Mouse (Mus musculus): ENCODE results near the gene Mcu. TPM values are rescaled to one million over a fixed set of nuclear protein-coding genes. Genes with fewer than 3 reads are reported as not detected.

Mcu gene
- polyA plus RNA-seq, 1 experiment from 2014 or later, result 14.6 TPM

- Histone ChIP-seq H3K4me3 (no peak overlapping the region), H3K36me3 (peaks cover 9% of the 10 kb centered on the region), H3K4me1 (no peaks in the 10 kb centered on the region), H3K9me3 (replicated peaks) (no peaks in the 10 kb centered on the region), H3K9ac (no peak overlapping the region), H3K27me3 (replicated peaks) (no peaks in the 10 kb centered on the region), H3K27ac (no peak overlapping the region), H3K4me2 (no peak overlapping the region)
- WGBS (ENCODE audit: insufficient replicate concordance), result 57% methylated on average over 4 of the region's 4 CpGs
- no peak for ATAC-seq
These were observed 197.0 kb downstream of the Mcu start for GRCm38 (mm10) chr10:59419516-59419915.

GRCm38 (mm10) chr10:59416623-59417022 lies 199.9 kb downstream of the Mcu start:
- Histone ChIP-seq H3K27ac (no peak overlapping the region), H3K4me3 (no peak overlapping the region), H3K9ac (no peak overlapping the region), H3K4me2 (no peak overlapping the region), H3K27me3 (replicated peaks) (no peaks in the 10 kb centered on the region), H3K9me3 (replicated peaks) (no peaks in the 10 kb centered on the region), H3K4me1 (no peaks in the 10 kb centered on the region), H3K36me3 (no peaks in the 10 kb centered on the region; the same call in 1 of the 2 replicates)
- WGBS (ENCODE audit: insufficient replicate concordance), result 66% methylated on average over 3 of the region's 3 CpGs
- ATAC-seq, result no peak

DNA sequence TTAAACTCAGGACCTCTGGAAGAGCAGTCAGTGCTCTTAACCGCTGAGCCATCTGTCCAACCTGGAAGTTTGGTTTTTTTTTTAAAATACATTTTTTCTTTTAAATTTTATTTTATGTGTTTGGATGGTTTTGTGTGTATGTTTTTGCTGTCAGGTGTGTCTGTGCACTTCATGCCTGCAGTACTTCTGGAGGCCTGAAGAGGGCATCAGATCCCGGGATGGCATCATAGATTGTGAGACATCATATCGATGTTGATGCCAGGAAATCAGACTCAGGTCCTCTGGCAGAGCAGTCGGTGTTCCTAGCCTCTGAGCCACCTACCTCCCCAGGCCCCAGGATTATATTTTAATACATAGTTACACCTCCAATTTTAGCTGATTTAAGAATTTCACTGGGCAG lies 202.8 kb downstream of the Mcu start:
- no peak for ATAC-seq
- H3K27ac ChIP-seq, result no peak overlapping the region
- H3K4me1 ChIP-seq, result no peaks in the 10 kb centered on the region
- no peak overlapping the region for H3K4me2 ChIP-seq
- H3K9ac ChIP-seq, result no peak overlapping the region
- H3K36me3 ChIP-seq, result no peaks in the 10 kb centered on the region
- 77% methylated on average over 4 of the region's 4 CpGs for WGBS (ENCODE audit: insufficient replicate concordance)
- no peak overlapping the region for H3K4me3 ChIP-seq
- H3K27me3 ChIP-seq (replicated peaks), result no peaks in the 10 kb centered on the region
- no peaks in the 10 kb centered on the region for H3K9me3 ChIP-seq (replicated peaks)

- Histone ChIP-seq H3K9me3 (replicated peaks) (no peaks in the 10 kb centered on the region), H3K27ac (no peak overlapping the region), H3K4me3 (no peak overlapping the region), H3K4me2 (no peak overlapping the region), H3K36me3 (no peaks in the 10 kb centered on the region), H3K27me3 (replicated peaks) (no peaks in the 10 kb centered on the region), H3K4me1 (no peaks in the 10 kb centered on the region), H3K9ac (no peak overlapping the region)
- no peak for ATAC-seq
- WGBS (ENCODE audit: insufficient replicate concordance), result 67% methylated on average over 12 of the region's 12 CpGs
These were observed 206.2 kb downstream of the Mcu start for GRCm38 (mm10) chr10:59410264-59410663.

- WGBS (ENCODE audit: insufficient replicate concordance), result 54% methylated on average over 6 of the region's 6 CpGs
- Histone ChIP-seq H3K27ac (no peak overlapping the region), H3K9me3 (replicated peaks) (no peaks in the 10 kb centered on the region), H3K4me1 (no peaks in the 10 kb centered on the region), H3K4me3 (no peak overlapping the region), H3K36me3 (no peaks in the 10 kb centered on the region), H3K27me3 (replicated peaks) (no peaks in the 10 kb centered on the region), H3K4me2 (no peak overlapping the region), H3K9ac (no peak overlapping the region)
- ATAC-seq, result no peak
These were observed 208.0 kb downstream of the Mcu start for GRCm38 (mm10) chr10:59408499-59408898.

GRCm38 (mm10) chr10:59403793-59404149 lies 212.7 kb downstream of the Mcu start:
- Histone ChIP-seq H3K9ac (peak overlapping the region; percentile 39; the same call in 1 of the 2 replicates), H3K36me3 (no peaks in the 10 kb centered on the region), H3K27ac (peak overlapping the region; percentile 71), H3K4me2 (peak overlapping the region; percentile 45), H3K9me3 (replicated peaks) (no peaks in the 10 kb centered on the region), H3K4me1 (no peaks in the 10 kb centered on the region), H3K27me3 (replicated peaks) (no peaks in the 10 kb centered on the region), H3K4me3 (peak overlapping the region; percentile 37)
- peak; percentile 51 for ATAC-seq
- WGBS (ENCODE audit: insufficient replicate concordance), result 58% methylated on average over 10 of the region's 10 CpGs

DNA sequence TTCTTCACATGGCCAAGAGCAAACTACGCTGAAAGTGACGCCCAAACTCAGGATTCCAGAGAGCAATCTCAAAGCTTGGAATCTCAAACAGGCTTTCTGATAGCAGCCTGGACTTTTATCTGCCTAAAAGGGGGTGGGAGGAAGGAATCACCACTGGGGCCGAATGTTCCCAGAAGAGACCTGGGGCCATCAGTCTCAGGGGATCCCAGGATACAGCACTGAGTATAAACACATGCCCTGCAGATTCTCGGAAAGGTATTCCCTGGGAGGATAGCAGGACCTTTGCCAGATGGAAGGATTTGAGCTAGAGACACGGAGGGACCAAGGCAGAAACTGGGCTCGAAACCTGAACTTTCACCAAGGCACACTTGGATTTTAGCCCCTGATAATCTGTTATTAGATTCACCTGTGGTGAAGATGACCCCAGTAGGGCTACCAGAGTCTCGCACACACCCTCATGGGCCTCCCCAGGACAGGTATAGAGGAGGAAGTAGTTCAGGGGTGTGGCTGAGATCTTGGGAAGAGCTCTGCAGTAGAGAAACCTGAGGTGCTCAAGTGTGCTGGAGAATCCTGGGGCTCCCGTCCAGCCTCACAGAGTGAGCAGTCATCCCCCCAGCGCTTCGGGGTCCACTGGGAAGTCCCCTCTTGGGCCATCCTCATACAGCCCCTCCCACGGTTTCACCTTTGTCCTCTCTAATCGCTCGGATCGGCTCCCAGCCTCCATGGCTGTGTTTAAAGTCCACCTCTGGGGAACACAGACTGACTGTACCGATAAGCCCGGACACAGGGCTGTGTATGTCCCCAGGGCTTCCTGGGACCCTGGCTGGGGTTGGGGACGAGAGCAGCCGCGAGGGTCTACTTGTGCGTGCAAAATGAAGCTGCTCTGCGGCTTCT lies 213.3 kb downstream of the Mcu start, which contains the start of gene Pla2g12b:
Gene Pla2g12b (plus strand): TSS at position 762 of the 894 bp plus-strand sequence.
- Histone ChIP-seq H3K9ac (peak within 1 kb of the TSS; percentile 39; the same call in 1 of the 2 replicates), H3K4me2 (peak within 1 kb of the TSS; percentile 45), H3K27ac (peak within 1 kb of the TSS; percentile 71), H3K36me3 (no peaks in the 10 kb centered on the region), H3K27me3 (replicated peaks) (no peaks in the 10 kb centered on the region), H3K4me1 (no peaks in the 10 kb centered on the region), H3K4me3 (peak within 1 kb of the TSS; percentile 37), H3K9me3 (replicated peaks) (no peaks in the 10 kb centered on the region)
- ATAC-seq, result peak; percentile 89
- 56% methylated on average over 21 of the region's 21 CpGs for WGBS (ENCODE audit: insufficient replicate concordance)

Other genes with a start within 250 kb of the Mcu start
- 4.2 and 5.2 TPM in 2 replicates for gene Gm10273, start 221.1 kb downstream of the Mcu start, polyA plus RNA-seq (2016; fragmentation: Nextera tagmentation; extraction: Ambion mirVana)
- 39.0 and 41.3 TPM in 2 replicates for gene Pla2g12b, start 213.0 kb downstream of the Mcu start, polyA plus RNA-seq (2016; fragmentation: Nextera tagmentation; extraction: Ambion mirVana)
- gene Oit3, start 174.9 kb downstream of the Mcu start, polyA plus RNA-seq (2016; fragmentation: Nextera tagmentation; extraction: Ambion mirVana), result 32.4 and 37.4 TPM in 2 replicates
- not detected in 2 replicates for gene Gm10322, start 629 bp downstream of the Mcu start, polyA plus RNA-seq (2016; fragmentation: Nextera tagmentation; extraction: Ambion mirVana)
- gene Micu1, start 85.8 kb upstream of the Mcu start, polyA plus RNA-seq (2016; fragmentation: Nextera tagmentation; extraction: Ambion mirVana), result 40.4 and 40.5 TPM in 2 replicates

All from liver, embryonic 12.5 days (tissue).